Mouse (Mus musculus) gastrocnemius, postnatal 4 days (tissue): ENCODE data around the gene Pip5kl1. TPM values are rescaled to one million over a fixed set of nuclear protein-coding genes. Genes with fewer than 3 reads are reported as not detected.

ENCODE experiments used
- DNase-seq, 2 experiments: peaks; one replicate each; pipeline ENCODE4 v3.0.0; 2021 to 2022; ENCODE audit warnings: low spot score in 2 of 2, mixed read lengths in 2 of 2
- long read RNA-seq, 2 experiments: library from polyadenylated mRNA; stranded (forward); transcript quantifications; one replicate each; pipeline ENCODE4 v2.0.0; 2021
- total RNA-seq, 2 experiments: library from RNA; stranded (reverse); gene quantifications; 2 replicates each; pipeline ENCODE4 v1.2.3; 2021

Gene Pip5kl1
- total RNA-seq = not detected
- long read RNA-seq, experiment 1 = 0 reads
- long read RNA-seq, experiment 2, partial matches to known transcripts = 0 of 1 reads
- long read RNA-seq, experiment 2, other reads (novel, unspliced or antisense) = 1 of 1 reads

- DNase-seq = no peak
These were observed at the start of gene Pip5kl1 for GRCm38 (mm10) chr2:32574497-32574896. Gene Pip5kl1, plus strand, starts transcription at chr2:32574797.

- no peak for DNase-seq
These were observed 48.8 kb upstream of the Pip5kl1 start for GRCm38 (mm10) chr2:32525816-32526215.

GRCm38 (mm10) chr2:32527468-32527966 lies 47.1 kb upstream of the Pip5kl1 start:
- no peak for DNase-seq

- no peak for DNase-seq
These were observed 46.3 kb upstream of the Pip5kl1 start for GRCm38 (mm10) chr2:32528326-32528725.

GRCm38 (mm10) chr2:32530479-32530878 lies 44.1 kb upstream of the Pip5kl1 start:
- no peak for DNase-seq

GRCm38 (mm10) chr2:32533163-32533562 lies 41.4 kb upstream of the Pip5kl1 start:
- no peak for DNase-seq

GRCm38 (mm10) chr2:32534061-32534732 lies 40.4 kb upstream of the Pip5kl1 start:
- DNase-seq = peak in 1 of 2 experiments; percentile 35

- DNase-seq = peak; percentile 99 to 100
These were observed 39.7 kb upstream of the Pip5kl1 start, which contains the start of gene Fam102a for GRCm38 (mm10) chr2:32534733-32535471. Gene Fam102a, plus strand, starts transcription at chr2:32535332.

- DNase-seq = peak; percentile 55 to 63
These were observed 39.1 kb upstream of the Pip5kl1 start for GRCm38 (mm10) chr2:32535501-32535991.

GRCm38 (mm10) chr2:32536086-32536633 lies 38.4 kb upstream of the Pip5kl1 start:
- peak in 1 of 2 experiments; percentile 35 for DNase-seq

GRCm38 (mm10) chr2:32536634-32537359 lies 37.8 kb upstream of the Pip5kl1 start:
- DNase-seq = peak in 1 of 2 experiments; percentile 47

- DNase-seq = no peak
These were observed 37.2 kb upstream of the Pip5kl1 start for GRCm38 (mm10) chr2:32537360-32537905.

- no peak for DNase-seq
These were observed 36.7 kb upstream of the Pip5kl1 start for GRCm38 (mm10) chr2:32537941-32538340.

- no peak for DNase-seq
These were observed 36.1 kb upstream of the Pip5kl1 start for GRCm38 (mm10) chr2:32538461-32538860.

- DNase-seq = no peak
These were observed 35.1 kb upstream of the Pip5kl1 start for GRCm38 (mm10) chr2:32539452-32539981.

GRCm38 (mm10) chr2:32541333-32541908 lies 33.2 kb upstream of the Pip5kl1 start:
- no peak for DNase-seq

- no peak for DNase-seq
These were observed 32.5 kb upstream of the Pip5kl1 start for GRCm38 (mm10) chr2:32541986-32542573.

- no peak for DNase-seq
These were observed 31.6 kb upstream of the Pip5kl1 start for GRCm38 (mm10) chr2:32543031-32543449.

- DNase-seq = no peak
These were observed 27.6 kb upstream of the Pip5kl1 start for GRCm38 (mm10) chr2:32546951-32547350.
